Mouse (Mus musculus) midbrain, embryonic 14.5 days (tissue): ENCODE results near the gene St5. TPM values are rescaled to one million over a fixed set of nuclear protein-coding genes. Genes with fewer than 3 reads are reported as not detected.

Experiments
- ATAC-seq: fragments of 200-750 bp; cut with Nextera tagmentation; 2 replicates; pipeline ENCODE4 v1.8.0; 2017; ENCODE audit warnings: moderate number of reproducible peaks, moderate library complexity; ENCODE audit not compliant: low FRiP score, low TSS enrichment
- DNase-seq: peaks from one replicate; pipeline ENCODE4 v3.0.0-alpha.2; 2015
- H3K27ac ChIP-seq: fragments of 300-500 bp; sonication (generic); replicated peaks from 2 replicates; pipeline ENCODE4 v1.5.1; 2014; ENCODE audit warnings: mild to moderate bottlenecking, low read depth, low read length, moderate library complexity
- H3K27me3 ChIP-seq: fragments of 300-500 bp; sonication (generic); 2 replicates; pipeline ENCODE4 v1.6.1; 2014; ENCODE audit warnings: low read length, control low read depth, mixed read lengths; ENCODE audit not compliant: control insufficient read depth, insufficient read depth
- H3K36me3 ChIP-seq: fragments of 300-500 bp; sonication (generic); 2 replicates; pipeline ENCODE4 v1.6.1; 2014; ENCODE audit warnings: low read length, control low read depth; ENCODE audit not compliant: control insufficient read depth, insufficient read depth
- H3K4me1 ChIP-seq: fragments of 300-500 bp; sonication (generic); 2 replicates; pipeline ENCODE4 v1.6.1; 2014; ENCODE audit warnings: mild to moderate bottlenecking, antibody characterized with exemption, low read length, control low read depth; ENCODE audit not compliant: control insufficient read depth, insufficient read depth
- H3K4me2 ChIP-seq: fragments of 300-500 bp; sonication (generic); 2 replicates; pipeline ENCODE4 v1.6.1; 2014; ENCODE audit warnings: mild to moderate bottlenecking, low read length, moderate library complexity
- H3K4me3 ChIP-seq: fragments of 300-500 bp; sonication (generic); replicated peaks from 2 replicates; pipeline ENCODE4 v1.5.1; 2014; ENCODE audit warnings: low read depth, low read length
- H3K9ac ChIP-seq: fragments of 300-500 bp; sonication (generic); replicated peaks from 2 replicates; pipeline ENCODE4 v1.6.1; 2014; ENCODE audit warnings: mild to moderate bottlenecking, low read length, moderate library complexity
- H3K9me3 ChIP-seq: fragments of 300-500 bp; sonication (generic); 2 replicates; pipeline ENCODE4 v1.6.1; 2016; ENCODE audit warnings: low read length, control low read depth, mixed read lengths; ENCODE audit not compliant: control insufficient read depth
- WGBS: fragments of 180-500 bp; shearing (Covaris S2); extraction: QIAGEN DNeasy Blood & Tissue Kit; methylation state at CpG from one replicate; pipeline ENCODE4 v1.1.7; 2014; 5-methylcytosine and 5-hydroxymethylcytosine counted together
- polyA plus RNA-seq: library from polyadenylated mRNA; unstranded; fragments of >200 nt; fragmentation: Nextera tagmentation; extraction: Ambion mirVana; gene quantifications from 2 replicates; pipeline ENCODE4 v1.2.1, GENCODE M21; 2014

St5 gene
- polyA plus RNA-seq, 1 experiment from 2014 or later, result 16.4 TPM

- Histone ChIP-seq H3K36me3 (no peaks in the 10 kb centered on the region), H3K9ac (no peak overlapping the region), H3K4me2 (no peak overlapping the region), H3K27me3 (no peaks in the 10 kb centered on the region), H3K4me1 (no peaks in the 10 kb centered on the region), H3K27ac (no peak overlapping the region), H3K4me3 (no peak overlapping the region), H3K9me3 (no peaks in the 10 kb centered on the region)
- no peak for ATAC-seq
- DNase-seq, result no peak
- 77% methylated on average over 5 of the region's 5 CpGs for WGBS
Observed at GRCm38 (mm10) chr7:109637391-109637790, 66.0 kb downstream of the St5 start.

- Histone ChIP-seq H3K36me3 (no peaks in the 10 kb centered on the region), H3K27me3 (no peaks in the 10 kb centered on the region), H3K9ac (no peak overlapping the region), H3K4me3 (no peak overlapping the region), H3K27ac (no peak overlapping the region), H3K9me3 (no peaks in the 10 kb centered on the region), H3K4me2 (no peak overlapping the region), H3K4me1 (no peaks in the 10 kb centered on the region)
- ATAC-seq (no peak), DNase-seq (no peak)
- WGBS, result 90% methylated on average over 8 of the region's 8 CpGs
Observed at GRCm38 (mm10) chr7:109636086-109636792, 67.2 kb downstream of the St5 start.

- H3K36me3 ChIP-seq, result no peaks in the 10 kb centered on the region
- H3K9me3 ChIP-seq, result no peaks in the 10 kb centered on the region
- H3K27ac ChIP-seq, result no peak overlapping the region
- H3K4me3 ChIP-seq, result no peak overlapping the region
- WGBS, result 93% methylated on average over 15 of the region's 15 CpGs
- H3K9ac ChIP-seq, result no peak overlapping the region
- DNase-seq (no peak), ATAC-seq (no peak)
- H3K4me2 ChIP-seq, result no peak overlapping the region
- no peaks in the 10 kb centered on the region for H3K4me1 ChIP-seq
- H3K27me3 ChIP-seq, result no peaks in the 10 kb centered on the region
Observed at GRCm38 (mm10) chr7:109633404-109634085, 69.9 kb downstream of the St5 start.

GRCm38 (mm10) chr7:109631330-109631729 is 72.1 kb downstream of the St5 start:
- no peak overlapping the region for H3K9ac ChIP-seq
- ATAC-seq, result no peak

GRCm38 (mm10) chr7:109629871-109630778 is 73.3 kb downstream of the St5 start:
- DNase-seq (no peak), ATAC-seq (no peak)
- no peaks in the 10 kb centered on the region for H3K9me3 ChIP-seq
- no peaks in the 10 kb centered on the region for H3K27me3 ChIP-seq
- H3K4me2 ChIP-seq, result no peak overlapping the region
- no peak overlapping the region for H3K9ac ChIP-seq
- H3K27ac ChIP-seq, result no peak overlapping the region
- no peaks in the 10 kb centered on the region for H3K36me3 ChIP-seq
- no peaks in the 10 kb centered on the region for H3K4me1 ChIP-seq
- 85% methylated on average over 7 of the region's 7 CpGs for WGBS
- H3K4me3 ChIP-seq, result no peak overlapping the region

More at GRCm38 (mm10) chr7:109631330-109631729, 72.1 kb downstream of the St5 start:
- Histone ChIP-seq H3K27ac (no peak overlapping the region), H3K36me3 (no peaks in the 10 kb centered on the region), H3K4me3 (no peak overlapping the region), H3K4me2 (no peak overlapping the region), H3K27me3 (no peaks in the 10 kb centered on the region), H3K9me3 (no peaks in the 10 kb centered on the region), H3K4me1 (no peaks in the 10 kb centered on the region)
- no peak for DNase-seq
- 66% methylated on average over 6 of the region's 6 CpGs for WGBS

- 0 out of 2 replicates have a peak overlapping the region, but pooled peaks have one; percentile 37 for H3K27ac ChIP-seq
- DNase-seq, result no peak
- no peaks in the 10 kb centered on the region for H3K27me3 ChIP-seq
- no peak overlapping the region for H3K4me2 ChIP-seq
- H3K9ac ChIP-seq, result no peak overlapping the region
- no peaks in the 10 kb centered on the region for H3K36me3 ChIP-seq
- 51% methylated on average over 9 of the region's 9 CpGs for WGBS
- no peak overlapping the region for H3K4me3 ChIP-seq
- ATAC-seq, result no peak
- no peaks in the 10 kb centered on the region for H3K9me3 ChIP-seq
- no peaks in the 10 kb centered on the region for H3K4me1 ChIP-seq
Observed at GRCm38 (mm10) chr7:109628935-109629609, 74.3 kb downstream of the St5 start.

- Histone ChIP-seq H3K9me3 (no peaks in the 10 kb centered on the region), H3K4me2 (no peak overlapping the region), H3K4me1 (no peaks in the 10 kb centered on the region), H3K27ac (no peak overlapping the region), H3K27me3 (no peaks in the 10 kb centered on the region), H3K9ac (no peak overlapping the region), H3K36me3 (no peaks in the 10 kb centered on the region), H3K4me3 (no peak overlapping the region)
- 97% methylated on average over 2 of the region's 2 CpGs for WGBS
- DNase-seq, result no peak
- no peak for ATAC-seq
Observed at GRCm38 (mm10) chr7:109627851-109628250, 75.6 kb downstream of the St5 start.

- Histone ChIP-seq H3K36me3 (no peaks in the 10 kb centered on the region), H3K27ac (no peak overlapping the region), H3K9ac (no peak overlapping the region), H3K9me3 (no peaks in the 10 kb centered on the region), H3K27me3 (no peaks in the 10 kb centered on the region), H3K4me2 (no peak overlapping the region), H3K4me1 (no peaks in the 10 kb centered on the region), H3K4me3 (no peak overlapping the region)
- ATAC-seq (no peak), DNase-seq (no peak)
- WGBS, result 90% methylated on average over 9 of the region's 9 CpGs
Observed at GRCm38 (mm10) chr7:109622234-109622838, 81.1 kb downstream of the St5 start.
